Mouse (Mus musculus): ENCODE results near the gene Snupn. TPM values are rescaled to one million over a fixed set of nuclear protein-coding genes. Genes with fewer than 3 reads are reported as not detected.

The Snupn gene
- polyA plus RNA-seq, 1 experiment from 2014 or later: 29.3 TPM

- Histone ChIP-seq H3K27me3 (no peaks in the 10 kb centered on the region), H3K4me2 (replicated peaks) (no peak overlapping the region), H3K9ac (no peak overlapping the region), H3K4me1 (no peaks in the 10 kb centered on the region), H3K27ac (no peak overlapping the region), H3K4me3 (no peak overlapping the region), H3K36me3 (peaks cover 77% of the 10 kb centered on the region), H3K9me3 (no peaks in the 10 kb centered on the region)
- ATAC-seq (ENCODE audit: low FRiP score, low read depth): no peak
- 95% methylated on average over 1 of the region's 1 CpGs for WGBS
Observed at GRCm38 (mm10) chr9:57031756-57032155, 81.1 kb downstream of the Snupn start.

Other genes with a start within 250 kb of the Snupn start
- 3.0 and 3.4 TPM in 2 replicates for gene Lingo1, start 154.4 kb upstream of the Snupn start, polyA plus RNA-seq (2015; fragmentation: Nextera tagmentation; extraction: Ambion mirVana)
- 0.27 and 0.94 TPM in 2 replicates for gene Odf3l1, start 86.2 kb upstream of the Snupn start, polyA plus RNA-seq (2015; fragmentation: Nextera tagmentation; extraction: Ambion mirVana)
- gene Cspg4, start 85.8 kb upstream of the Snupn start, polyA plus RNA-seq (2015; fragmentation: Nextera tagmentation; extraction: Ambion mirVana): 38.3 and 41.1 TPM in 2 replicates
- gene Snx33, start 22.5 kb upstream of the Snupn start, polyA plus RNA-seq (2015; fragmentation: Nextera tagmentation; extraction: Ambion mirVana): 12.0 and 13.1 TPM in 2 replicates
- 87.6 and 88.8 TPM in 2 replicates for gene Imp3, start 13.4 kb upstream of the Snupn start, polyA plus RNA-seq (2015; fragmentation: Nextera tagmentation; extraction: Ambion mirVana)
- 28.0 and 29.3 TPM in 2 replicates for gene Ptpn9, start 44.0 kb downstream of the Snupn start, polyA plus RNA-seq (2015; fragmentation: Nextera tagmentation; extraction: Ambion mirVana)
- gene Sin3a, start 121.2 kb downstream of the Snupn start, polyA plus RNA-seq (2015; fragmentation: Nextera tagmentation; extraction: Ambion mirVana): 32.4 and 40.2 TPM in 2 replicates
- gene Man2c1, start 179.8 kb downstream of the Snupn start, polyA plus RNA-seq (2015; fragmentation: Nextera tagmentation; extraction: Ambion mirVana): 64.5 and 71.0 TPM in 2 replicates
- 9.5 and 10.0 TPM in 2 replicates for gene Neil1, start 197.4 kb downstream of the Snupn start, polyA plus RNA-seq (2015; fragmentation: Nextera tagmentation; extraction: Ambion mirVana)
- 91.5 and 99.2 TPM in 2 replicates for gene Commd4, start 207.5 kb downstream of the Snupn start, polyA plus RNA-seq (2015; fragmentation: Nextera tagmentation; extraction: Ambion mirVana)

Data from limb, embryonic 13.5 days (tissue).